Mouse (Mus musculus) thymus, postnatal 25 days (tissue): Measurements from ENCODE around the gene Morn3.

Experiments used
- DNase-seq: peaks from one replicate; pipeline ENCODE4 v3.0.0; 2022

The Morn3 gene

DNA sequence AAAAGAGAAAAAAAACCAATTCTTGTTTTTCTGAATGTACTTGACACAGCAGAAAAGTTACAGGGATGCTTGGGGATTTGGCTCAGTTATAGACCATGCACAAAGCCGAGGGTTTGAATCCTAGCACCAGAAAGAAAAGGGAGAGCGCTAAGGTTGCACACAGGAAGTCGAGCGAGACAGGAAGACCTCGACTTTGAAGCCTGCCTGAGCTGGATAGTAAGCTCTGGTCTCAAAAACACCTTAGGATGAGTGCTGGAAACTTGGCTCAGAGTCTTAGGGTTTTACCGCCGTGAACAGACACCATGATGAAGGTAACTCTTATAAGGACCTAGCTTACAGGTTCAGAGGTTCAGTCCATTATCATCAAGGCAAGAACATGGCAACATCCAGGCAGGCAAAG, 25.4 kb downstream of the Morn3 start:
- DNase-seq, result no peak

DNA sequence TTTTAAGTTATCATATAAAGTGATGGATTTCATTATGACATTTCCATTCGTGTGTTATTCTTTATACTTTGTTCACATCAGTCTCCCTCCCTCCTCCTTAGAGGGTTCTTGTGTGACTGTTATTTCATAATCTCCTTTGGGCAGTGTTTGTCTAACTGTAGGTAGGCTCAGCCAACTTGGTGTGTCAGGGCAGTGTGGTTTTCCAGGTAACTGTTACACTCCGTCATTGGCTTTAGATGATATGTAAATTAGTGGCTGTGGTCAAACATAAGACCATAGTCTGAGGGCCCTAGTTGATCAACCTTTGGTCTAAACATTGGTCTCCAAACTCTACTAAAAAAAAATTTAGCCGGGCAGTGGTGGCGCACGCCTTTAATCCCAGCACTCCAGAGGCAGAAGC, 26.4 kb downstream of the Morn3 start:
- DNase-seq, result no peak

DNA sequence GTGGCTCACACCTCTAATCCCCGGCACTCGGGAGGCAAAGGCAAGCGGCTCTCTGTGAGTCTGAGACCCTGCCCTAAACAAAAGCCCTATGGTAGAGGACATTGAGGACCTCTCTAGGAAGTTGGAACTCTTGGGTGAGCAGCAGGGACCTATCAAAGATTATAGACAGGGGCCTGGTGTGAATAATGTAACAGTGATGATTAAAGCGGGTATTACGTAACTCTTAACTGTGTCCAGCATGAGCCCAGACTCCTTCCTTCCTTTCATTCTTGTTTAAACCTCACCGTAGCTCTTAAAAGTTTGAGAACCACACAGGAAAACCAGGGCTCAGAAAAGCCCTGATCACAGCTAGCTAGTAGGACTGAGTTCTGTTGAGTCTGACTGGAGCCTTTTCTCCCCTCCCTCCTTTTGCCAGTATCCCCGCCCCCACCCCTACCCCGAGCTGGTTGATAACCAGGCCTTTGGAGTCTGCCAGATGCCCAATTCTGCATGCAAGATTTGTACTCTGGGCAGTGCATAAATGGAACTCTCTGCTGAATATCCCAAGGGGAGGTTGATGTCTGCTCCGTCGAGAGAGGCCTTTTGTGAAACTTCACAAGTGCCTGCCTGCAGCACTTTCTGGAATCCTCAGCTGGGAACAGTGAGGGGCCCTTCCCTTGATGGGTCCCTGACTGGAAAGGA, 27.3 kb downstream of the Morn3 start:
- no peak for DNase-seq

DNA sequence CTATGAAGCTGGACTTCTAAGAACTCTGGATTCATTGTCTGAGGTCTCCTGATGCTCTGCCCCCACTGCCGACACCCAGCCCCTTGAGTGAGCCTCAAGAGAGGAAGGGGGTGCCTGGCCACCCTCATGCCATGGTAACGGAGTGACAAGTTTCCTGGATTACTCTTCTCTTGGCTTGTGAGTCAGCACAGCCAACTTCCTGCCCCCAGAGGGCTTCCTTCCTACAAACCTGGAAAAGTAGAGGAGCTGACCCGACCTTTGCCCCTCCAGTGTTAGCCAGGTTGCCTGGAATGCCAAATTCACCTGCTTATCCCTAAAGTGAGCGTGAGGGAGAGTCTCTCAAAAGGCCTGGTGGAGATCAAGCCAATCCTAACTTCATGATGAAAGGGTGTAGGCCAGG, 29.3 kb downstream of the Morn3 start:
- no peak for DNase-seq

DNA sequence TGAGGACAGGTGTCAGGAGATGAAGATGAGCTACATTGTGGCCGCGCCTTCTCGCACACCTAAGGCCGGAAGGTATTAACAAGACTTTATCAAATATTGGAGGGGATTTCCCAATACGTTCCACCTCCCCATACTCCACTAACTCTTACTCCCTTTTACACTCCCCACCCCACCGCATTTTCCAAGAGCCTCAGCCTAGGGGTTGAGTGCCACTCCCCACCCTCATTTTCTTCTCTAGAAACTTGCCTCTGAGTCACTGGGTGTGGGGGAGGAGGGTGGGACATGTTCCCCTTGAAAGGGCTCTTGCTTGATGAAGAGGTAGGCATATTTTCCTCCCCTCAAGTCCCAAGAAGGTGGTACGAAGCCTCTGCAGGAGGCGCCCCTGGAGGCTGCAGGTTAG, 30.9 kb downstream of the Morn3 start:
- no peak for DNase-seq

DNA sequence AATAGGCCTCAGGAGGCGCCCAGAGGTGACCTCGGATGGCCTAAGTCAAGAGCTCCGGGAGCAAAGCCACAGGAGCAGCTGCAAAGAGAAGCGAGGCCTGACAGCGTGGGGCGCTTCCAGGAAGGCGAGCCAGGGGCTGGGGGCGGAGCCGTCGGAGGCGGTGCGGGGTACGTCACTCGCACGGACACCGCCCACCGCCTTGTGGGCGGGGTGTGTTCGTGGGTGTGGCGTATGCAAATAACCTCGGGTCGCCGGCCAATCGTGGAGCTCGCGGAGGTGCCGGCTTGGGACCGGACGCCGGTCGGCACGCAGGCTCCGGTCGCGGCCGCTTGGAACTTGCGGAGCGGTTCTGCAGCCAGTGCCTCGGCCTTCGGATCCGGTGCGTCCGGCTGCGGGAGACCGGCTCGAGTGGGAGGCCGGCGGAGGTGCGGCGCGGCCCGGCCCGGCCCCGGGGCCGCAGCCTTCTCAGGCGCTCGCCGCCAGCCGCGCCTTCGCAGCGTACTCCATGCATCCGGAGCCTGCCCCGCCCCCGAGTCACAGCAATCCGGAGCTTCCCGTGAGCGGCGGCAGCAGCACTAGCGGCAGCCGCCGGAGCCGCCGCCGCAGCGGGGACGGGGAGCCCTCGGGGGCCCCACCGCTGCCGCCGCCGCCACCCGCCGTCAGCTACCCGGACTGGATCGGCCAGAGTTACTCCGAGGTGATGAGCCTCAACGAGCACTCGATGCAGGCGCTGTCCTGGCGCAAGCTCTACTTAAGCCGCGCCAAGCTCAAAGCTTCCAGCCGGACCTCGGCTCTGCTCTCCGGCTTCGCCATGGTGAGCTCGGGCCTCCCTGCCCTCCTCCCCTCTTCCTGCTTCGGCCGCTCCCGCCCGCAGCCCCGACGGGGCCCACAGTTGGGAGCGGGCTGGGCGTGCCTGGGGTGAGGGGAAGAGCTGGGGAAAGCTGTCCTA, 31.8 kb downstream of the Morn3 start, which contains the start of gene Orai1:
Gene Orai1 (plus strand): TSS at position 322 of the 949 bp plus-strand sequence.
- DNase-seq, result peak; percentile 99

DNA sequence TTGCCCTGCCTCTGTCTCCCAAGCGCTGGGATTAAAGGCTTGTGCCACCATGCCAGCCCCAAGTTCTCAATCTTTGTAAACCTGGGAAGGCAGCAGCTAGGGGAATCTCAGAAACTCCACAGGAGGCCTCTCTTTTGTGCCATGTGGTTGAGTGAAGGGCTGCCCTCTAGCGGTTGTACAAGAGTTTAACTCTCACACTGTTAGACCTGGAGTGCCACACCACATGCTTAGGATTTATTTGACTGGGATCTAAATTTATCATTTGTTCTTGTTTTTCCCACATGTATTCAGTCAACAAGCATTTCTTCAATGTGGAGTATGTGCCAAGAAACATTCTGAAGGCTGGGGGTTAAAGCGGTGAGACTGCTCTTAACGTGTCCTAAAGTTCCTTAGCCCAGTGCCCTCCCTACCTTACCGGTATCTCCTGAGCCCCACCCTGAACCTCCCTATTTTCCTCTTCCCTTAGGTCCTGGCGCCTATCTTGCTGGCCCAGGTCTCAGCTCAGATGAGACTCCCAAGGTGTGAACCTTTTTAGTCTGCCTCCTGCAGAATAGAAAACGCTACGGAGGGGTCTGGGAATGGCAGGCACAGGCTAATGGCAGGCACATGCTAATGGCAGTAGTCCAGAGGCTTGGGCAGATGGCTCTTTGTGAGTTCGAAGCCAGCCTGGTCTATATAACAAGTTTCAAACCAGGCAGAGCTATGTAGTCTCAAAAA, 33.1 kb downstream of the Morn3 start:
- peak; percentile 75 for DNase-seq

DNA sequence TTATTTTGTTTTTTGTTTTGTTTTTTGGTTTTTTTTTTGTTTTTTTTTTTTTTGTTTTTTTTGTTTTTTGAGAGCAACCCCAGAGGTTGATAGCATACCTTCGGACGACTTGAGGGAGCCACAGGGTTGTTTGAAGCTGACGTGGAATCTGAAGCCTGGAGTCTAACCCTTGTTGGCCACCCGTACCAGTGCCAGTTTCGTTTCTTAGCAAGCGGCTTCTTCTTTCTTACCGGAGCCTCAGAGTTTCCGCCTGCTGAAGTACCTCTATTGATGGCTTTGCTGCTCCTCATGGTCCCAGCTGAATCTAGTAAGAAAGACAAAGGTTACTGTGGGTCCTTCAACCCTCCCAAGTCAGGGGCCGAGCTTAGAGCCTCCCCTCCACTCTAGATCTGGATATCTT, 35.1 kb downstream of the Morn3 start:
- DNase-seq, result no peak

DNA sequence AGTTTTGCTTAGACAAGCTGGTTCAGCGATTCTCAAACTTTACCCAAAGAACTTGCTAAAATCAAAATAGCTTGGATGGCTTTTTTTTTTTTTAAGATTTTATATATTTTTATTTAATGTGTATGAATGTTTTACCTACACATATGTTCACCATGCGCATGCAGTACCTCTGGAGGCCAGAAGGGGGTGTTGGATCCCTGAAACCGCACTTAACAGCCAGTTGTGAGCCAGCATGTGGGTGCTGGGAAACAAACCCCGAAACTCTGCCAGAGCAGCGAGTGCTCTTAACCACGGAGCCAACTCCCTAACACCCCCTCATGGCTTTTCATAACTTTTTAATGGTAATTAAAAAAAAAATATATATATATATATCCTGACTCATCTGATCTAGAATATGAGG, 36.0 kb downstream of the Morn3 start:
- no peak for DNase-seq

DNA sequence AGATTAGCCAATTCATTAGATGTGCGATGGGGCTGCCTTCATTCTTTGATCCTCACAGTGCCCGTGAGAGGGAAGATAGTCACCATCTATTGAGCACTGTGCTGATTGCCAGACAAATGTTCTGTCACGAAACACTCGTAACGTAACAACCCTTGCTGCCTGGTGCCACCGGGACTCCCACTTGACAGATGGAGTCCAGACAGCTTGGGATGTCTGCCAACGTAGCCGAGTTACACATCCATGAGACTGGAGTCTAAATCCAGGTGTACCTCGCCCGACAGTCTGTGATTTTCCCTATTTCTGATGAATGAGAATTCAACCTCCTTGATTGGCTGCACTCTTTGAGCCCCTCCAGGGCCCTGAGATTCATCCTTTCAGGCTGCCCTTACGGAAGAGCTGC, 36.9 kb downstream of the Morn3 start:
- DNase-seq, result no peak

DNA sequence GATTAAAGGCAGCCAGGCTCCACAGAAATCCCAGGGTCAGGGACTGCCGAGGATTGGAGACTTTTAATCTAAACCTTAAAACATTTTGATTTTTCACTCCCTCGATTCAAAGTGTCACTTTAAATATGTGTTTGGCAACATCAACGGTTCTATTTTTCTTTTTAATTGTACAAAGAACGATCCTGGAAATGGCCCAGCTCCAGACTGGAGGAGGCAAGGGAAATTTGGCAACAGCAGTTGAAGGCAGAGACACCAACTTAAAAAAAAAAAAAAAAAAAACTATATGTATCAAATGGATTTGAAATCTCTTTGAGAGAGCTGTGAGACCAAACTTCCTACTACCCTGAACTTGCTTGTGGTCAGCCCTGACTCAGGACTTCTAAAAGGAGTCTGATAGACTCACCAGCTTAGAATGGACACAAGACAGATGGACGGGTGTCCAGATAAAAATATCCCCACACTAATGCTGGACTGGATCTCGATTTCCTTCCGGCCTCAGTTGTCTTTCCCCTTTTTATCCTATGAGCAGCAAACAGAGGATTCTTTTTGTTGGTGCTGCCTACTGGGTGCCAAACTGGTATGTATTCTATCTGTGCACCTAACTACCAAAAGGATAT, 37.8 kb downstream of the Morn3 start:
- no peak for DNase-seq

DNA sequence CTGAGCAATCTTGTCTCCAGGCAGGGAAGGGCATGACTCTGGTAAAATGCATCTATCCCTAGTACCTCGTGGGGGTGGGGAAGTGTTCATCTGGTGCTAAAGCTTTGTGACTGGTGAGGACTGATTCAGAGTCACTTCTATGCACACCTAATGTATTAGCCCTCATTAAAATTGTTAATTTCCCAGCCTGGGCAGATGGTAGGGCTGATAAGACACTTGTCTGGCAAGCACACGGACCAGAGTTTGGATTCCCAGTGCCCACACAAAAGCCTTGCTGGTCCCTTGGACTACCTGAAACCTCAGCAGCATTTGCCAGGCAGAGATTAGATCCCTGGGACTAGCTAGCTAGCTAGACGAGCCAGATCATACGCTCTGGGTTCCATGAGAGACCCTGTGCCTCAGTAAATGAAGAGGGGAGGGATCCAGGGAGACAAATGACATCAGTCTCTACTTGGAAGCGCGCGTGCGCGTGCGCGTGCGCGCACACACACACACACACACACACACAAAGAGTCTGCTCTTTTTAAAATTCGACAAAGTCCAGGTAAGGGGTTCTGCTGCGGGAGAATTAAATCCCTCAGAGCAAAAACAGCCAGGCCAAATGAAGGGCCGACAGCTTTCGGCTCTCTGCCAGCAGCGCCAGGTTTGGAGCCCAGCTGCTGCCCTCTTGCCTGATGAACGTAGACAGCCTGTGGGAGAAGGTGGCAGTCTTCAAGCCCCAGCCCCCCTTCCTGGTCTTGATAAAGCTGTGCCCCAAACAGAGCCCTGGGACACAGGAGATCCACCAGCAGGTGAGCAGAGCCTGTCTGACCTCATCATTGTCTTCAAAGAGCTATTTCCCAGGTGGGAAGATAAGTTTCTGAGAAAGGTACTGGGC, 40.9 kb downstream of the Morn3 start:
- no peak for DNase-seq

DNA sequence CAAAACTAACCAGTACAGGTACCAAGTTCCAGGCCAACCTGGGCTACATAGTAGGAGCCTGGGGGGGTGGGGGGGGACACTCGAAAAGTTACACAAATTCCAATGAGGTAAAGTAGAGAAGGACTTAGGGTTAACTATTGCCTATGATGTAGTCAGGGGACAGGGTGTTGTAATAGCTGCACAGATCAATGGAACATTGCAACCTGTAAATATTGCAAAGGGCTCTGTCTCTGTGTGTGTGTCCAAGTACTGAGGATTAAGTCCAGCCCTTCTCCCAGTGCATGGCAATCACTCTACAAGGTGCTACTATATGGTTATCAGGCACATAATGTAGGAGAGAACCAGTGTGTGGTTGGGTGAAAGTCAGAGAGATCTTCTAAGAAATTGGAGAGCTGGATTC, 45.9 kb downstream of the Morn3 start:
- DNase-seq, result no peak

DNA sequence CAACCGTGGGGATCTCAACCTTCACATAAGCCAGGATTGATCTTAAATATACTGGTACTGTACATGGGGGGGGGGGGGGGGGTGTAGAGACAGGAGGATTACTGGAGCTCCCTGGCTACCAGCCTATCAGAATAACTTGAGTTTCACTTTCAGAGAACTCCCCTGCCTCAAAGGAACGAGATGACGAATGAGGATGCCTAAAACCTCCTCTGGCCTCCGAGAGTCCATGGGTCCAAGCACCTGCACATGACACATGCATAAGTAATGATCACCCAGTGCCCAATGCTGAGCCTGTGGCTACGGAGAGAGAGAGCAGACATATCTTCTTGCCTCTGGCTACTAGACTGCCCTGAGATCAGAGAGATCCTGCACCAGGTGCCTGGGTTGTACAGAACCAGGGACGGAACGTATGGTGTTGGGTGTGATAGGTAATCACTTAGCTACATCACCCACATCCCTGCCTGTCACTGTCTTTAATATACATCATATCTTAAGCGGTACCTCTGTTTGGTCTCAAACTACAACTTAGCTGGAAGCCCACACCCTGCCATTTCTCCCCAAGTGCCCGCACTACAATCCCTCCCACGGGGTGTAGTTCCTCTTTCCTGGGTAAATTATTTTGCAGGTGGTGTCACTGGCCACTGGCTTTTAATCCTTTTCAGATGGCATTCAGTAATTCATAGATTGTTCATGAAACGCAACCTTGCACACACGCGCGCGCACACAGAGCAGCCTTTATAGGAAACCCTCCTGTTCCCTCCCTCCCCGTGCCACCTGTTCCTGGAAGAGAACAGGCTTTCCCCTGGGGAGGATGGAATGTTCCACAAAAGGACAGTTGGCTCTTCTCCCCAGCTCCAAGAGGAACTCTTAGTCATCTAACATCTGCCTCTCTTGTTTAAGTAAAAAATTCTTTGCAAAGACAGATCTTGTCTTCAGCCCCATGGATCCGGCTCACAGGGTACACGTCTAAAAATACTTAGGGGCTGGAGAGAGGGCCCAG, 49.3 kb downstream of the Morn3 start:
- no peak for DNase-seq

DNA sequence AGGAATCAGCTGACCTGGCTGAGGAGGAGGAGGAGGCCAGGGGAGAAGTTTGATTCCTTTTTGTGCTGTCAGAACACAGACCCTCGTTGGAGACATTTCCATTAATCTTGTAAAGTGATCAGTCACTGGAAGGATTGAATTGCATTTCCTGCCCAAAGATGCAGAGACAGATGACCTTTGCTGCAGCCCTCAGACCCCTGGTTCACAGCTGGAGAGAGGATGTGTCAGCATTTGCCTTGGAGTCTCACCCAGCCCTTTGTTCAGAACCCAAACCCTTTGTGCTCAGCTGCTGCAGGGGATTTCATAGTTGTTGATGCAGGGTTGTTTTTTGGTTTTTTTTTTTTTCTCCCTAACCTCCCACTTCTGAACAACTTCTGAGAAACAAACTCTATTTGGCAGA, 51.9 kb downstream of the Morn3 start:
- peak; percentile 20 for DNase-seq

DNA sequence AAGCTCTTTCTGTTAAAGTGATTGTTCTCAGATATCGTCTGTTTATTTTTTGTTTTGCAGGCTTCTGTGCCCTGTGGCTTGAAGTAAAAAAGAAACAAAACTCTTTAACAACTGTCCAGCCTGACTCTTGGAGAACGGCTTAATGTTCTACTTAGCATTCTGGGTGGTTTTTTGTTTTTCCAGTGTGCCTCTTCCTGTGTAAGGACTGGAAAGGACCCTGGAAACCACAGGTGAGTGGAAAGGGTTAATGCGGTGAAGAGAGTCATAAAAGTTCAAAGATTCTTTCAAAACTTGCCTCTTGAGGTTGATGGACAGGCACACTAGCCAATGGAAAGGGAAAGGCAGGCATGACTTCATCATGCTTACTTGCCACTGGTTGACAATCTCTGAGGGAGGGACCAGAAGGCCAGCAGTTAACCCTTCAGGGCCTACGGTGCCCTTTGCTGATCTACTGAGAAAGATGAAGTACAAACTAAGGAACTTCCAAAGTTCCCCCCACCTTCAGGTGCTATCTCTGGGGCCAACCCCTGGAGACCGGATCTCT, 52.4 kb downstream of the Morn3 start:
- DNase-seq, result peak; percentile 96

DNA sequence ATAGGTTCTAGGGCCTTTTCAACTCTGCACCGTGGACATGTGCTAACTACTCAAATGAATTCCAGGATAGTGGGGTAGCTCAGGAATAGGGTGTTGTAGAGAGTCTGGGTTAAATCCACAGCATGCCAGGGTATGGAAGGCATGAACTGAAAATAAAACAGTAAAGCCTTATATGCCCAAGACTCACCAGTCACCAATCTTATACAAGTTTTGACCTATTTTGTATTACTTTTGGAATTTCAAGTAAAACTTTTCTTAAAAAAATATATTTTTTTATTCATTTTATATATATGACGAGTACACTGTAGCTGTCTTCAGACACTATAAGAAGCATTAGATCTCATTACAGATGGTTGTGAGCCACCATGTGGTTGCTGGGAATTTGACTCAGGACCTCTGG, 53.0 kb downstream of the Morn3 start:
- no peak for DNase-seq

DNA sequence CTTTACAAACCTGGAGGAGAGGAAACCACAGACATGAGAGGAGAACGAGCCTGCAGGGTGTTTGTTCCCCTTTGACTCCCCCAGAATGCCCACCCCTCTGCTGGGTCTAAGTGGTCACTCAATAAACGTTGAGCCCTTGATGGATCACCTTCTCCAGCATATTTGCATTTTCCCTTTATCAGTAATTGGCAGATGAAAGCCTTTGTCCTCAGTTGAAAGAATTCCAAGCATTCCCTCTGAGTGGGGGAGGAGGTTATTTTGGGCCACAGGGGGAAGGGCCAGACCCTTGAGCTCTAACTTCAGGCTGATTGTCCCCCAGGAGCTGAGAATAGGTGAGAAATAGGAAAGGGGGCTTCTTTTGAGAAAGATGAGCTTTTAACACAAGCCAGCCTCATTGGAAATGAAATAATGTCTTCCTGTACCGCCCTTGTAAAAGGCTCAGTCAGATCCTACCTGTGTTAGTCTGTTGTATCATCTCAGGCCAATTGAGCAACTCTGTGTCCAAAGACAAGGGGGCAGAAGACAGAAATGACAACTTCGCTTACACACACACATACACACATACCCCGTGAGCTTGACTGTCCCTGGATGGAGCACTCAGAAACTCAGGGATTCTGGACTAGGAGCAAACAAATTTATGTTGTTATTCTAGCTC, 55.3 kb downstream of the Morn3 start:
- no peak for DNase-seq

DNA sequence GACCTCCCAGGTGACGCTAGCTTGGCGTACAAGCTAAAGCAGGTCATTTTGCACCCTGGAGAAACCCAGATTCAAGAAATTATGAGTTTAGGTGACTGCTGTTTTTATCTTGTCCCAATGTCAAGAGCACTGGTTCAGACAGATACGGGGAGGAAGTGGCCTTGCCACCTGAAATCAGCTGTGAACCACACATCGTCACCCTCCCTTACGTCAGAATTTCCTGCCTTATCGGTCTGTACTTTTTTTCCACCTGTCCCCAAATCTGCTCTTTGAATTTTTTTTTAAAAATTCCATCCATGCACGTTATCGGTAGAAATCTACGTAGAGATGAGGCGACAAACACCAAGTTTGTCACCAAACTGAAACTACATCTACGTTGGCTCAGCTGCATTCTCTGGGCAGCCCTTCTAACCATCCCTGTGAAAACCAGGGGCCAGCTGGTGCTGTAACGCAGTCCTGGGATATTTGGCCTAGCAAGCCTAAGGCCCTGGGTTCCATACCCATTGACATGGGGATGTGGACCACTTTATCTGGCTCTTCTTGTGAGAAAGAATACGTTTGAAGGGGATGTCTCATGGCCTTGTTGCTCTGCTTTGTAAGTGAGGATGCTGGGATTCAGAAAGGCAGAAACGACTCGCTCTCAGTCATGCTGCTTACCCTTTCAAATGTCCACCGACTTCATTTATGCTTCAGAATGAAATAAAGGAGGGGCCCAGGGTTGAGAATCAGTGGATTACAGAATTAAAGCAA, 56.2 kb downstream of the Morn3 start:
- peak; percentile 70 for DNase-seq
